ENCODE assay signal across 23 mouse cellular contexts in the genomic region with DNA sequence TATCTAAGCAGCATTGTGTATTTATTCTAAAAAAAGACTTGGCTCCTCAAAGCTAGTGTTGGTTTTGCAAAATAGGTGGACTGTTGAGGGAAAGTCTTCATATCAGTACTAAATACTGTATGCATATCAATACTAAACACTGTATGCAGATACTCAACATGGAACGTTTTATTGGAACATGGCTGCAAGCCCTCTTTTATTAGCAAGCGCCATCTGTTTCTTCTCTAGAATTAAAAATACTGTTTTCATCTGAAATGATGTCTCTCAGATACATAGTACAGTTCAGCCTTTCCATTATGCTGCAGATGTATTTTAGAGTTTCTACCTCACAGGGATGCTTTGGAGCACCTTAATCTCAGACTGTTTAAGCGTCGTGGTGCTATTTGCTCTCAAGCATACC. TPM values are rescaled to one million over a fixed set of nuclear protein-coding genes. Genes with fewer than 3 reads are reported as not detected.
DNase-seq lines count a peak whose midpoint lies in the region; ATAC-seq and TF ChIP-seq lines count a peak whose summit lies in the region.
"Had no signal": no experiment of that assay in that cellular context is flagged by ENCODE, and none has a peak within 500 bp of the region (broad histone marks: within the 10 kb centered on the region; RNA-seq: fewer than 3 reads in every experiment).

No protein-coding gene starts in this region.

- peak overlapping the region; percentile 25; the same call in 1 of the 2 replicates for H3K27ac ChIP-seq in forebrain, embryonic 16.5 days (ENCODE audit: low read length)
- H3K27ac ChIP-seq in forebrain, postnatal 0 days (ENCODE audit: low read depth, low read length) = no peak overlapping the region
- peak overlapping the region; percentile 84 for H3K27ac ChIP-seq in layer of hippocampus, adult 2 months
- H3K27ac ChIP-seq: embryonic facial prominence, embryonic 10.5 days; embryonic facial prominence, embryonic 13.5 days; gastrocnemius, adult 2 months; hindbrain, embryonic 12.5 days; hindbrain, embryonic 15.5 days had no signal

- no peak overlapping the region for H3K4me2 ChIP-seq in forebrain, embryonic 16.5 days (ENCODE audit: low read length)
- no peak overlapping the region for H3K4me2 ChIP-seq in forebrain, postnatal 0 days (ENCODE audit: low read depth)
- H3K4me2 ChIP-seq: embryonic facial prominence, embryonic 13.5 days; heart, embryonic 11.5 days; hindbrain, embryonic 12.5 days; hindbrain, embryonic 15.5 days had no signal

- H3K9me3 ChIP-seq in forebrain, embryonic 16.5 days (ENCODE audit: control insufficient read depth, low read length) = no peaks in the 10 kb centered on the region
- no peaks in the 10 kb centered on the region for H3K9me3 ChIP-seq in forebrain, postnatal 0 days (ENCODE audit: low read length)
- H3K9me3 ChIP-seq: embryonic facial prominence, embryonic 10.5 days; embryonic facial prominence, embryonic 13.5 days; hindbrain, embryonic 12.5 days; hindbrain, embryonic 15.5 days had no signal

- H3K36me3 ChIP-seq in forebrain, embryonic 16.5 days (ENCODE audit: control insufficient read depth, insufficient read depth) = no peaks in the 10 kb centered on the region
- H3K36me3 ChIP-seq in forebrain, postnatal 0 days (ENCODE audit: insufficient read depth) = no peaks in the 10 kb centered on the region
- H3K36me3 ChIP-seq: embryonic facial prominence, embryonic 10.5 days; embryonic facial prominence, embryonic 13.5 days; hindbrain, embryonic 12.5 days; hindbrain, embryonic 15.5 days had no signal

- H3K4me1 ChIP-seq in forebrain, embryonic 16.5 days (replicated peaks; ENCODE audit: control insufficient read depth, insufficient read depth, low read length) = peaks cover 11% of the 10 kb centered on the region
- no peaks in the 10 kb centered on the region for H3K4me1 ChIP-seq in forebrain, postnatal 0 days (ENCODE audit: insufficient read depth)
- H3K4me1 ChIP-seq: hindbrain, embryonic 12.5 days; hindbrain, embryonic 15.5 days had no signal

- H3K4me3 ChIP-seq in forebrain, embryonic 16.5 days (replicated peaks; ENCODE audit: low read length) = no peak overlapping the region
- H3K4me3 ChIP-seq in forebrain, postnatal 0 days (ENCODE audit: low read depth, low read length) = no peak overlapping the region
- no peak overlapping the region for H3K4me3 ChIP-seq in layer of hippocampus, adult 2 months
- H3K4me3 ChIP-seq: embryonic facial prominence, embryonic 10.5 days; embryonic facial prominence, embryonic 13.5 days; erythroblast, embryonic 14.5 days; gastrocnemius, adult 2 months; hindbrain, embryonic 12.5 days; hindbrain, embryonic 15.5 days had no signal

- no peak overlapping the region for H3K9ac ChIP-seq in forebrain, embryonic 16.5 days (replicated peaks; ENCODE audit: low read depth, low read length)
- no peak overlapping the region for H3K9ac ChIP-seq in forebrain, postnatal 0 days
- H3K9ac ChIP-seq: embryonic facial prominence, embryonic 13.5 days; hindbrain, embryonic 12.5 days; hindbrain, embryonic 15.5 days had no signal

- no peak for TF ChIP-seq CTCF in forebrain, postnatal 0 days (IDR thresholded peaks at IDR 0.05; ENCODE audit: low read depth)
- no peak for TF ChIP-seq CTCF in layer of hippocampus, adult 2 months (conservative IDR thresholded peaks at IDR 0.05)

- WGBS in forebrain, embryonic 16.5 days = 86% methylated on average over 4 of the region's 4 CpGs
- 80% methylated on average over 4 of the region's 4 CpGs for WGBS in forebrain, postnatal 0 days

- ATAC-seq in forebrain, embryonic 16.5 days = 0 out of 2 replicates have a peak, but pooled peaks have one; percentile 49
- no peak for ATAC-seq in forebrain, postnatal 0 days
- ATAC-seq: CD4-positive, CD25-positive, alpha-beta regulatory T cell, adult 4 months had no signal

- no peak for DNase-seq in forebrain, postnatal 0 days
- DNase-seq in layer of hippocampus, adult 2 months (ENCODE audit: low spot score in 2 of 2) = peak; percentile 36 to 50
- no peak for DNase-seq in layer of hippocampus, adult 9-10 months (ENCODE audit: low spot score)
- peak; percentile 11 for DNase-seq in brain, adult 2 months (ENCODE audit: low read depth, low spot score)
- no peak for DNase-seq in right cerebral cortex, adult 18-20 months
- DNase-seq: adrenal gland, adult 2 months; adrenal gland, postnatal 14 days; cerebellum, adult 11-12 months; cerebellum, adult 8-10 months; cerebellum, postnatal 10 days; cerebellum, postnatal 36 days; embryo, embryonic 11 days; gastrocnemius, adult 2 months; gastrocnemius, postnatal 14 days; heart, adult 11 months had no signal

- H3K27me3 ChIP-seq in forebrain, embryonic 16.5 days (replicated peaks; ENCODE audit: control insufficient read depth, insufficient read depth, low read length) = no peaks in the 10 kb centered on the region
- H3K27me3 ChIP-seq in forebrain, postnatal 0 days (ENCODE audit: insufficient read depth, low read length) = no peaks in the 10 kb centered on the region
- H3K27me3 ChIP-seq: embryonic facial prominence, embryonic 13.5 days; hindbrain, embryonic 12.5 days; hindbrain, embryonic 15.5 days had no signal

RNA-seq across cellular contexts. Expression of gene Ptprk, which starts 49.3 kb away (rescaled TPM):
- 42.0 and 43.7 TPM in 2 replicates for polyA plus RNA-seq in forebrain, embryonic 16.5 days (2015; fragmentation: Nextera tagmentation; extraction: Ambion mirVana)
- 66.8 and 96.9 TPM in 2 replicates for total RNA-seq in forebrain, postnatal 0 days (2014; rRNA removed)
- 27.1 and 43.0 TPM in 2 replicates for polyA plus RNA-seq in forebrain, postnatal 0 days (2015; fragmentation: Nextera tagmentation; extraction: Ambion mirVana)
- total RNA-seq in layer of hippocampus, adult 2 months (2021) = 10 to 100 TPM; 52.2 to 59.9 TPM
- polyA plus RNA-seq: CD4-positive, CD25-positive, alpha-beta regulatory T cell, adult 4 months had no signal

Comparison
In these comparisons a context has a peak if more than half of its experiments do, and no peak if none do; other contexts are left out.
1. DNase-seq: peak in layer of hippocampus, adult 2 months (2 of 2) and brain, adult 2 months (single experiment); none in forebrain, postnatal 0 days (single experiment), layer of hippocampus, adult 9-10 months (single experiment) and right cerebral cortex, adult 18-20 months (single experiment).